Mouse (Mus musculus) gastrocnemius, adult 2 months (tissue): ENCODE measurements at regions not wholly inside any gene's neighbourhood (a gene's known extent, or its start where the extent isn't known, plus 50 kb on each side); places are given as distances from the start of the nearest gene placed in this dataset.

Experiments used
- DNase-seq: peaks from one replicate; pipeline ENCODE4 v3.0.0; 2022
- H3K27ac ChIP-seq: fragments of 200-600 bp; 2 replicates; pipeline ENCODE4 v1.8.1; 2022; ENCODE audit warnings: mild to moderate bottlenecking
- H3K4me3 ChIP-seq: fragments of 200-600 bp; 2 replicates; pipeline ENCODE4 v1.8.1; 2022; ENCODE audit warnings: mild to moderate bottlenecking, moderate library complexity
- CTCF ChIP-seq: fragments of 200-600 bp; IDR thresholded peaks from 2 replicates; pipeline ENCODE4 v1.8.1; 2022; ENCODE audit warnings: antibody characterized with exemption, mild to moderate bottlenecking, moderate library complexity
- intact Hi-C: fragments of 180-260 bp; cut with DNase I; formaldehyde crosslinking; loops from one replicate; pipeline ENCODE4 v1.15.1; 2025

- TF ChIP-seq CTCF: no peak
- no peak overlapping the region for H3K4me3 ChIP-seq
- intact Hi-C loops: no loop called here
- no peak for DNase-seq
- no peak overlapping the region for H3K27ac ChIP-seq
These were observed 113.2 kb upstream of the Eef2kmt start for GRCm38 (mm10) chr16:5368897-5369558.

DNA sequence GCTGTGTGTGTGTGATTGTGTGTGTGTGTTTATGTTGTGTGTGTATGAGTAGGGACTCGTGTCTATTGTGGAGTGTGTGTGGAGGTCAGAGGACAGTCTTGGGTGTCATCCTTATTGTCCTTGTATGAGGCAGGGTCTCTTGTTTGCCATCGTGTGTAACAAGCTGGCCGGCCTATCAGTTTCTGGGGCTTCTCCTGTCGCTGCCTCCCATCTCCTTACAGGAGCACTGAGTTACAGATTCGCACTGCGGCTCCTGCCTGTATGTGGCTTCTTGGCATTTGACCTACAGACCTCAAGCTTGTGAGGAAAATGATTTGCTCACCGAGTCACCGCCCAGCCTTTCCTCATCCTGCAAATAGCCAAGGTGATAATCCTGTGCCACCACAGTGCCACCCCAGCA, 112.6 kb upstream of the Eef2kmt start:
- intact Hi-C loops: no loop called here
- H3K27ac ChIP-seq: no peak overlapping the region
- no peak for DNase-seq

DNA sequence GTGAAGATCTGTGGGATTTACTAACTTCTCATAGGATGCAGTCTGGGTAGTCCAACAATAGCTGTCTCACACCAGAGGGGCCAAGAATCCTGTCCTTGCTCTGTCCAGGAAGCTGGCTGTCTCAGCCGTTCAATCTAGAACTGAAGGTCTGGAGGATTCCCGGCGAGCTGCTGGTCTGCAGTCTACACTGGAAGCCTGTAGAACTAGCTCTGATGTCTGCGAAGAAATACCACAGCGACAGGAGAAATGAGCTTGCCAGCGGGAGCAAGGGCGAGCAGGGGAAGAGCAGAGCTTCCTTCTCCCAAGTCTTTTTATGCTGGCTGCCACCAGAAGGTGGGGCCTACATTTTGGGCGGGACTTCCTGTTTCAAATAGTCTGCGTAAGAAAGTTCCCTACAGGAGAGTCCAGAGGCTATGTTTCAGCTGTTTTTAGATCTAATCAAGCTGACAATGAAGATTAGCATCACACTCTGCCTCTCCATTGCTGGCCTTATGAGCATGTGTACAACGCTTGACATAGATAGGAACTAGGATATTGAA, 111.9 kb upstream of the Eef2kmt start:
- intact Hi-C loops: no loop called here
- no peak for DNase-seq
- no peak for TF ChIP-seq CTCF
- H3K4me3 ChIP-seq: no peak overlapping the region
- H3K27ac ChIP-seq: no peak overlapping the region

More for the DNA sequence above, 112.6 kb upstream of the Eef2kmt start:
- no peak overlapping the region for H3K4me3 ChIP-seq
- TF ChIP-seq CTCF: no peak

DNA sequence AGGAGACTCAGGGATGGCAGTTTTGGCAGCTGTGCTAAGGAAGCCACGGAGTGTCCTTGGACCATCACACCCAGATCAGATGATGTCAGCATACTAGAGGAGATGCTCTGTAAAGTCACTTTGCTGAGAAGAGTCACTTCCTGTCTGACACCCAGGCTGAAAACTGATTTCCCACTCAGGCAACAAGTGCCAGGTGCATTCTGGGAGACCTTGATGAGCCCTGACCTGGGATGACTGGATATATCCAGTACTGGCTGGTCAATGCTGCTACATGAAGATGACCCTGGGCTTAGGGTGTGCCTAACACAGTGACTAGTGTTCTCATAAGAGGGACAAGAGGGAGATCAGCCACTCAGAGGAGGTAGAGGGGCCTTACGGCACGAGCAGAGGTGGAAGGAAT, 110.2 kb upstream of the Eef2kmt start:
- intact Hi-C loops: no loop called here
- Histone ChIP-seq H3K27ac (no peak overlapping the region), H3K4me3 (no peak overlapping the region)
- TF ChIP-seq CTCF: no peak
- no peak for DNase-seq

GRCm38 (mm10) chr16:5363007-5363570, 107.3 kb upstream of the Eef2kmt start:
- Histone ChIP-seq H3K4me3 (no peak overlapping the region), H3K27ac (no peak overlapping the region)
- DNase-seq: no peak
- TF ChIP-seq CTCF: no peak
- intact Hi-C loops: no loop called here

DNA sequence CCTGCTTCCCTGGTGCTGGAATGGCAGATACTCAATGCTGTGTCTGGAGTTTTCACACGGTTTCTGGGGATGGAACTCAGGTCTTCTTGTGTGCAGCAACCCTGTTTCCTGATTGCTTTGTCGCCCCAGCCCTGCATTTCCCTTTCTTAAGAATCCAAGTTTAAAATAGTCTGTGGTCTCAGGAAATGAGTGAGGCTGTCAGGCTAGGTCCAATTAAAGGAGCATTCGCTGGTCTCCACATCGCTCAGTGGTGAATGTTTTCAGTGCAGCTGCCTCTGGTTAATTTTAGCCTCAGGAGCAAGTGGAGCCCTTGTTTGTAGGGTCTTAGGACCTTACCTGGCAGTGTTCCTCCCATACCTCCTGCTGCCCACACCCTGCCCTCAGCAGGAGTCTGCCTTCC, 103.4 kb upstream of the Eef2kmt start:
- DNase-seq: no peak
- Histone ChIP-seq H3K27ac (no peak overlapping the region), H3K4me3 (no peak overlapping the region)
- intact Hi-C loops: no loop called here
- TF ChIP-seq CTCF: no peak

GRCm38 (mm10) chr16:5353881-5354280, 98.1 kb upstream of the Eef2kmt start:
- H3K27ac ChIP-seq: no peak overlapping the region
- no peak for DNase-seq
- intact Hi-C loops: no loop called here
- no peak for TF ChIP-seq CTCF
- H3K4me3 ChIP-seq: no peak overlapping the region

- DNase-seq: peak; percentile 21
- TF ChIP-seq CTCF: no peak
- no peak overlapping the region for H3K4me3 ChIP-seq
- no peak overlapping the region for H3K27ac ChIP-seq
- intact Hi-C loops: no loop called here
These were observed 96.2 kb upstream of the Eef2kmt start for GRCm38 (mm10) chr16:5351890-5352571.

GRCm38 (mm10) chr16:5347151-5347550, 91.4 kb upstream of the Eef2kmt start:
- H3K4me3 ChIP-seq: no peak overlapping the region

DNA sequence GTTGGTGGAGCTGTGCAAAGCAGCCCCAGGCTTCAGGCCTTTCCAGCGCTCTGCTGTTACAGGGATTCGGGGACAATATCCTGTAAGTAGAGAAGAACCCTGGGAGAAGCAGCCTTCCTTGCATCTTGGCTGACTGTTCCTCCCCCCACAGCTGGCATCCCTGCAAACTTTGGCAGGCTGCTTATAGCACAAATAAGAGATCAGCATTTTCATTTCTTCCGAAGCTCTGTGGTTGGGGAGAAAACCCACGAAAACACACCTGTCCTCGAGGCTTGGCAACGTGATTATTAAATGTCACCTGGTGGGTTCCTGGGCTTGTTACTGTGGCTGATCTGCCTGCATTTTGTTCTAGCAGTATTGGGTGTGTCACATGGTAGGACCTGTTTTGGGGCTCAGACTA, 86.5 kb upstream of the Eef2kmt start:
- intact Hi-C loops: no loop called here
- DNase-seq: no peak
- no peak overlapping the region for H3K4me3 ChIP-seq
- H3K27ac ChIP-seq: no peak overlapping the region
- TF ChIP-seq CTCF: no peak

More at GRCm38 (mm10) chr16:5347151-5347550, 91.4 kb upstream of the Eef2kmt start:
- H3K27ac ChIP-seq: no peak overlapping the region
- TF ChIP-seq CTCF: no peak
- no peak for DNase-seq
- intact Hi-C loops: no loop called here

GRCm38 (mm10) chr16:5316271-5316670, 60.5 kb upstream of the Eef2kmt start:
- no peak for TF ChIP-seq CTCF
- H3K4me3 ChIP-seq: no peak overlapping the region
- no peak for DNase-seq
- H3K27ac ChIP-seq: no peak overlapping the region
- intact Hi-C loops: no loop called here

DNA sequence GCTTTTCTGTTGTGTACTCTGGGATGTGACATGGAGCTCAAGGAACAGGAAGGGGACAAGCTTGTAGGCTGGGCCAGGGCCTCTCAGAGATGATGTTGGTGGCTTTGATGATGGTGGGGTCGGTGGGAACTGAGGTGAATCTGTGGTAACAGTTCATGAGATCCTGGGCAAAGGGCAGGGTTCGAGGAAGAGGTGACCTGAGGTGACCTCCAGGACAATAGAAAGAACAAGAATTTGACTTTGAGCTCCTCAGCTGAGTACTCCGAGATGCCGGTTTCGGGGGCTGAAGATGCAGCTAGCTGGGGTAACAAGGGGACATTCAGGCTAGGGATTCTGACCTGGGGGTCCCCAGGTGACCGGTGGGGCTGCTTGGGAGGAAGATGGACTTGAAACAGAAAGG, 57.5 kb upstream of the Eef2kmt start:
- no peak overlapping the region for H3K27ac ChIP-seq
- TF ChIP-seq CTCF: no peak
- DNase-seq: no peak
- no peak overlapping the region for H3K4me3 ChIP-seq
- intact Hi-C loops: no loop called here

- DNase-seq: no peak
- TF ChIP-seq CTCF: no peak
- intact Hi-C loops: no loop called here
- H3K27ac ChIP-seq: no peak overlapping the region
- H3K4me3 ChIP-seq: no peak overlapping the region
These were observed 55.7 kb upstream of the Eef2kmt start for GRCm38 (mm10) chr16:5311456-5311855.
